Mouse (Mus musculus): ENCODE data around the gene Ogfod1. TPM values are rescaled to one million over a fixed set of nuclear protein-coding genes. Genes with fewer than 3 reads are reported as not detected.
A peak's percentile ranks its signal among the peaks of the same experiment; 100 is the strongest.

The Ogfod1 gene
- total and polyA plus RNA-seq, 2 experiments = 4.1 to 8.0 TPM

DNA sequence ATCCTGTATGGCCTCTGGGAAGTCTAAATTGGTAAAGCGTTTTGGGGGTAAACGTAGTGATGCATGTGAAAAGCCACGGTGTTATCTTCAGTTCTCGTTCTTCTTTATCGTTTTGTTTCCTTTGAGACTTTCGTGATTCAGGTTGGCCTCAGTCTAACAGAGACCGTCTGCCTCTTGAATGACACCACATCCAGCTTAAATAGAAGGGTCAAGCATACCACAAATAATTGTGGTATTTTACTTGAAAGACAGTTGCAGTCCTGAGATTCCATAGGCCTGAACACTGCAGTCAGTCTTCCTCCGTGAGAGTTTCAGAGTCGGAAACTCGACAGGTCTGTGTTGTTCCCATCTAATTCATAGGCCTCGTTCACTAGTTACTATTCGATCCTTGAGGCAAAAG, 15.7 kb downstream of the Ogfod1 start:
- Histone ChIP-seq H3K36me3 (ENCODE audit: control insufficient read depth, insufficient read depth, low read length) (peaks cover 50% of the 10 kb centered on the region), H3K4me1 (ENCODE audit: control insufficient read depth, insufficient read depth, low read length) (no peaks in the 10 kb centered on the region), H3K27me3 (ENCODE audit: control insufficient read depth, insufficient read depth, low read length) (no peaks in the 10 kb centered on the region), H3K9ac (ENCODE audit: low read depth, low read length) (no peak overlapping the region), H3K4me3 (ENCODE audit: insufficient read depth, low read depth, low read length) (no peak overlapping the region), H3K27ac (replicated peaks; ENCODE audit: insufficient read depth, low read depth, low read length) (no peak overlapping the region), H3K79me2 (ENCODE audit: control insufficient read depth, insufficient read depth, low read length) (no peaks in the 10 kb centered on the region)
- WGBS = 96% methylated on average over 12 of the region's 12 CpGs
- DNase-seq (ENCODE audit: extremely low read depth, low read depth, low spot score) = no peak
- TF ChIP-seq POLR2A (IDR thresholded peaks at IDR 0.05; ENCODE audit: extremely low read depth, insufficient read depth, low read length) (no peak), CTCF (IDR thresholded peaks at IDR 0.05; ENCODE audit: low read depth, low read length) (no peak)

GRCm38 (mm10) chr8:94057157-94057854, 20.3 kb downstream of the Ogfod1 start:
- no peak overlapping the region for H3K4me3 ChIP-seq (ENCODE audit: insufficient read depth, low read depth, low read length)
- H3K27me3 ChIP-seq (ENCODE audit: control insufficient read depth, insufficient read depth, low read length) = no peaks in the 10 kb centered on the region
- WGBS = 70% methylated on average over 6 of the region's 6 CpGs
- peaks cover 43% of the 10 kb centered on the region for H3K36me3 ChIP-seq (ENCODE audit: control insufficient read depth, insufficient read depth, low read length)
- no peaks in the 10 kb centered on the region for H3K79me2 ChIP-seq (ENCODE audit: control insufficient read depth, insufficient read depth, low read length)
- TF ChIP-seq CTCF (IDR thresholded peaks at IDR 0.05; ENCODE audit: low read depth, low read length) = peak; percentile 53
- no peak for TF ChIP-seq POLR2A (IDR thresholded peaks at IDR 0.05; ENCODE audit: extremely low read depth, insufficient read depth, low read length)
- no peak overlapping the region for H3K27ac ChIP-seq (replicated peaks; ENCODE audit: insufficient read depth, low read depth, low read length)
- H3K9ac ChIP-seq (ENCODE audit: low read depth, low read length) = no peak overlapping the region
- DNase-seq (ENCODE audit: extremely low read depth, low read depth, low spot score) = peak; percentile 20
- H3K4me1 ChIP-seq (ENCODE audit: control insufficient read depth, insufficient read depth, low read length) = no peaks in the 10 kb centered on the region

- Histone ChIP-seq H3K9ac (ENCODE audit: low read depth, low read length) (no peak overlapping the region), H3K4me3 (ENCODE audit: insufficient read depth, low read depth, low read length) (no peak overlapping the region), H3K4me1 (ENCODE audit: control insufficient read depth, insufficient read depth, low read length) (no peaks in the 10 kb centered on the region), H3K27ac (replicated peaks; ENCODE audit: insufficient read depth, low read depth, low read length) (no peak overlapping the region), H3K36me3 (ENCODE audit: control insufficient read depth, insufficient read depth, low read length) (peaks cover 12% of the 10 kb centered on the region), H3K27me3 (ENCODE audit: control insufficient read depth, insufficient read depth, low read length) (no peaks in the 10 kb centered on the region), H3K79me2 (ENCODE audit: control insufficient read depth, insufficient read depth, low read length) (no peaks in the 10 kb centered on the region)
- 95% methylated on average over 11 of the region's 11 CpGs for WGBS
- no peak for DNase-seq (ENCODE audit: extremely low read depth, low read depth, low spot score)
- TF ChIP-seq CTCF (IDR thresholded peaks at IDR 0.05; ENCODE audit: low read depth, low read length) = no peak
- TF ChIP-seq POLR2A (IDR thresholded peaks at IDR 0.05; ENCODE audit: extremely low read depth, insufficient read depth, low read length) = no peak
Measured at GRCm38 (mm10) chr8:94066121-94066863, 29.3 kb downstream of the Ogfod1 start.

- no peak overlapping the region for H3K9ac ChIP-seq (ENCODE audit: low read depth, low read length)
- H3K27me3 ChIP-seq (ENCODE audit: control insufficient read depth, insufficient read depth, low read length) = no peaks in the 10 kb centered on the region
- no peak for TF ChIP-seq POLR2A (IDR thresholded peaks at IDR 0.05; ENCODE audit: extremely low read depth, insufficient read depth, low read length)
- TF ChIP-seq CTCF (IDR thresholded peaks at IDR 0.05; ENCODE audit: low read depth, low read length) = no peak
- H3K4me1 ChIP-seq (ENCODE audit: control insufficient read depth, insufficient read depth, low read length) = no peaks in the 10 kb centered on the region
- no peak overlapping the region for H3K4me3 ChIP-seq (ENCODE audit: insufficient read depth, low read depth, low read length)
- no peak overlapping the region for H3K27ac ChIP-seq (replicated peaks; ENCODE audit: insufficient read depth, low read depth, low read length)
- H3K36me3 ChIP-seq (ENCODE audit: control insufficient read depth, insufficient read depth, low read length) = peaks cover 5% of the 10 kb centered on the region; the same call in 1 of the 2 replicates
- H3K79me2 ChIP-seq (ENCODE audit: control insufficient read depth, insufficient read depth, low read length) = no peaks in the 10 kb centered on the region
- no peak for DNase-seq (ENCODE audit: extremely low read depth, low read depth, low spot score)
- 83% methylated on average over 7 of the region's 7 CpGs for WGBS
Measured at GRCm38 (mm10) chr8:94068793-94069192, 31.8 kb downstream of the Ogfod1 start.

DNA sequence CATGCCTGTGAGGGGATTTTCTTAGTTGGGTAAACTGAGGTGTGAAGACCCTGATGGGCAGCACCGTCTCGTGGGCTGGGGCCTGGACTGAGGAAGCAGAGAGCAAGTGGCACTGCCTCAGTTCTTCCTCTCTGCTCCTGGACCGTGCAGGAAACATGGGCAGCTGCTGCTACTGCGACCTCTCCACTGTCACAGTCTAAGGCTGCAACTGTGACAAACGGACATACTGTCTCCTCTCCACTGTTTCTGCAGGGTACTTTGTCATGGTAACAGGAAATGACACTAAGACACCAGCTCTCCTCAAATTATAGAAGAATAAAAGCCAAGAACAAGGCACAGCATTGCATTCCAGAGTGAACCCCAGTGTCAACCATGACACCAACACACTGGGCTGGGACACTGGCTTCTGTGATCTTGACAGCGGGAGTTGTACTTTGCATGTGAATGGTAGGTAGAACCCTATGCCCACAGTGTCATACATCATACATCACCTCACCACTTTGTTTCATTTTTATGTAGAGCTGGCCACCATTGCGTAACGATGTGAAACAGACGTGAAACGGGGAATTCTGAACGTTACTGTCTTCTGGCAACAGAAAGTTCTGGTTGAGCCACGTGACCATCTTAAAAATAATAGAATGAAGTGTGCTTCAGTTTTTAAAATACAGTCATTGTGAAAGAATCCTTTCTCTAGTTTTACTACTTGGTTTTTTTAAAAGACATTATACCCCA, 39.6 kb downstream of the Ogfod1 start:
- no peak overlapping the region for H3K27ac ChIP-seq (replicated peaks; ENCODE audit: insufficient read depth, low read depth, low read length)
- no peak overlapping the region for H3K4me3 ChIP-seq (ENCODE audit: insufficient read depth, low read depth, low read length)
- no peak overlapping the region for H3K9ac ChIP-seq (ENCODE audit: low read depth, low read length)
- DNase-seq (ENCODE audit: extremely low read depth, low read depth, low spot score) = no peak
- TF ChIP-seq CTCF (IDR thresholded peaks at IDR 0.05; ENCODE audit: low read depth, low read length) (no peak), POLR2A (IDR thresholded peaks at IDR 0.05; ENCODE audit: extremely low read depth, insufficient read depth, low read length) (no peak)
- no peaks in the 10 kb centered on the region for H3K79me2 ChIP-seq (ENCODE audit: control insufficient read depth, insufficient read depth, low read length)
- WGBS = 86% methylated on average over 12 of the region's 12 CpGs
- no peaks in the 10 kb centered on the region for H3K27me3 ChIP-seq (ENCODE audit: control insufficient read depth, insufficient read depth, low read length)
- H3K4me1 ChIP-seq (ENCODE audit: control insufficient read depth, insufficient read depth, low read length) = peaks cover 7% of the 10 kb centered on the region; the same call in 1 of the 2 replicates
- H3K36me3 ChIP-seq (ENCODE audit: control insufficient read depth, insufficient read depth, low read length) = no peaks in the 10 kb centered on the region
